In genomic region chr1:85819695-85820094, GRCm38 (mm10) we compare ENCODE assay signal across 28 mouse cellular contexts. TPM values are rescaled to one million over a fixed set of nuclear protein-coding genes. Genes with fewer than 3 reads are reported as not detected.
DNase-seq lines count a peak whose midpoint lies in the region; ATAC-seq and TF ChIP-seq lines count a peak whose summit lies in the region.
"Had no signal": no experiment of that assay in that cellular context is flagged by ENCODE, and none has a peak within 500 bp of the region (broad histone marks: within the 10 kb centered on the region; RNA-seq: fewer than 3 reads in every experiment).

No protein-coding gene starts in this region.

- no peaks in the 10 kb centered on the region for H3K4me1 ChIP-seq in kidney, adult 2 months (ENCODE audit: control insufficient read depth, insufficient read depth, low read length)
- no peaks in the 10 kb centered on the region for H3K4me1 ChIP-seq in midbrain, postnatal 0 days (ENCODE audit: insufficient read depth, low read length)
- H3K4me1 ChIP-seq in midbrain, embryonic 11.5 days (ENCODE audit: control insufficient read depth, insufficient read depth, low read length): no peaks in the 10 kb centered on the region
- H3K4me1 ChIP-seq: embryonic facial prominence, embryonic 12.5 days; forebrain, embryonic 12.5 days; hindbrain, embryonic 15.5 days; intestine, embryonic 15.5 days; kidney, embryonic 15.5 days; limb, embryonic 10.5 days; midbrain, embryonic 15.5 days had no signal

- H3K9ac ChIP-seq in midbrain, postnatal 0 days (replicated peaks; ENCODE audit: low read length, poor library complexity, severe bottlenecking): no peak overlapping the region
- H3K9ac ChIP-seq in midbrain, embryonic 11.5 days (ENCODE audit: low read length): no peak overlapping the region
- H3K9ac ChIP-seq: embryonic facial prominence, embryonic 12.5 days; forebrain, embryonic 12.5 days; hindbrain, embryonic 15.5 days; intestine, embryonic 15.5 days; kidney, embryonic 15.5 days; midbrain, embryonic 15.5 days had no signal

- TF ChIP-seq POLR2A in kidney, adult 2 months (IDR thresholded peaks at IDR 0.05; ENCODE audit: low read depth, low read length): no peak

- no peaks in the 10 kb centered on the region for H3K9me3 ChIP-seq in midbrain, postnatal 0 days (ENCODE audit: low read length)
- H3K9me3 ChIP-seq in midbrain, embryonic 11.5 days (ENCODE audit: control insufficient read depth, low read length): no peaks in the 10 kb centered on the region
- H3K9me3 ChIP-seq: embryonic facial prominence, embryonic 12.5 days; forebrain, embryonic 12.5 days; G1E; heart, embryonic 10.5 days; hindbrain, embryonic 15.5 days; intestine, embryonic 15.5 days; kidney, embryonic 15.5 days; limb, embryonic 10.5 days; megakaryocyte, embryonic 14.5 days; midbrain, embryonic 15.5 days had no signal

- no peak for ATAC-seq in midbrain, postnatal 0 days (ENCODE audit: low FRiP score)
- no peak for ATAC-seq in midbrain, embryonic 11.5 days (ENCODE audit: low FRiP score)
- ATAC-seq: intestine, embryonic 15.5 days; midbrain, embryonic 15.5 days had no signal

- H3K4me2 ChIP-seq in midbrain, postnatal 0 days (ENCODE audit: low read depth, low read length, poor library complexity, severe bottlenecking): no peak overlapping the region
- no peak overlapping the region for H3K4me2 ChIP-seq in midbrain, embryonic 11.5 days
- H3K4me2 ChIP-seq: embryonic facial prominence, embryonic 12.5 days; forebrain, embryonic 12.5 days; hindbrain, embryonic 15.5 days; intestine, embryonic 15.5 days; kidney, embryonic 15.5 days; midbrain, embryonic 15.5 days had no signal

- H3K27ac ChIP-seq in kidney, adult 2 months (ENCODE audit: insufficient read depth, low read depth, low read length): no peak overlapping the region
- no peak overlapping the region for H3K27ac ChIP-seq in midbrain, postnatal 0 days (ENCODE audit: low read depth, low read length)
- H3K27ac ChIP-seq in midbrain, embryonic 11.5 days (ENCODE audit: low read depth, low read length): no peak overlapping the region
- H3K27ac ChIP-seq: embryonic facial prominence, embryonic 12.5 days; forebrain, embryonic 12.5 days; heart, embryonic 10.5 days; hindbrain, embryonic 15.5 days; intestine, embryonic 15.5 days; kidney, embryonic 15.5 days; limb, embryonic 10.5 days; midbrain, embryonic 15.5 days had no signal

- WGBS in kidney, adult 2 months: 100% methylated on average over 1 of the region's 1 CpGs
- WGBS in midbrain, postnatal 0 days: 100% methylated on average over 1 of the region's 1 CpGs
- 90% methylated on average over 1 of the region's 1 CpGs for WGBS in midbrain, embryonic 11.5 days

- DNase-seq in kidney, adult 2 months: no peak
- DNase-seq in kidney, postnatal 25 days: no peak
- DNase-seq in midbrain, postnatal 0 days (ENCODE audit: low spot score): no peak
- DNase-seq in midbrain, embryonic 11.5 days (ENCODE audit: low spot score, missing footprints): no peak
- DNase-seq in R1 (ENCODE audit: low read depth, low spot score): peak; percentile 55
- no peak for DNase-seq in cerebellum, postnatal 10 days
- no peak for DNase-seq in cerebellum, postnatal 14 days
- DNase-seq: adrenal gland, postnatal 14 days; cerebellum, adult 9-11 months; gastrocnemius, postnatal 10 days; heart, postnatal 4 days; kidney, postnatal 4 days; layer of hippocampus, adult 9-11 months; liver; lung, postnatal 36 days; right cerebral cortex, postnatal 4 days; thymus, postnatal 36 days had no signal

- TF ChIP-seq CTCF in kidney, adult 2 months (conservative IDR thresholded peaks at IDR 0.05; ENCODE audit: insufficient read depth, insufficient read length, low read depth, low read length): peak; percentile 21; the same call in 1 of the 2 replicates
- TF ChIP-seq CTCF in midbrain, postnatal 0 days (IDR thresholded peaks at IDR 0.05): peak; percentile 19; the same call in 1 of the 2 replicates

- no peaks in the 10 kb centered on the region for H3K27me3 ChIP-seq in kidney, adult 2 months (replicated peaks; ENCODE audit: control insufficient read depth, insufficient read depth, low read length)
- no peaks in the 10 kb centered on the region for H3K27me3 ChIP-seq in midbrain, postnatal 0 days (ENCODE audit: insufficient read depth, low read length)
- H3K27me3 ChIP-seq in midbrain, embryonic 11.5 days (ENCODE audit: control insufficient read depth, insufficient read depth, low read length): no peaks in the 10 kb centered on the region
- H3K27me3 ChIP-seq: embryonic facial prominence, embryonic 12.5 days; forebrain, embryonic 12.5 days; hindbrain, embryonic 15.5 days; intestine, embryonic 15.5 days; kidney, embryonic 15.5 days; megakaryocyte, embryonic 14.5 days; midbrain, embryonic 15.5 days had no signal

- H3K36me3 ChIP-seq in kidney, adult 2 months (ENCODE audit: control insufficient read depth, insufficient read depth, low read length): peaks cover 10% of the 10 kb centered on the region
- peaks cover 3% of the 10 kb centered on the region; the same call in 1 of the 2 replicates for H3K36me3 ChIP-seq in midbrain, postnatal 0 days (ENCODE audit: insufficient read depth, low read length)
- H3K36me3 ChIP-seq in midbrain, embryonic 11.5 days (ENCODE audit: control insufficient read depth, insufficient read depth, low read length): peaks cover 4% of the 10 kb centered on the region

- no peak overlapping the region for H3K4me3 ChIP-seq in kidney, adult 2 months (ENCODE audit: insufficient read depth, low read depth, low read length)
- no peak overlapping the region for H3K4me3 ChIP-seq in midbrain, postnatal 0 days (ENCODE audit: low read depth, low read length)
- no peak overlapping the region for H3K4me3 ChIP-seq in midbrain, embryonic 11.5 days (ENCODE audit: low read depth, low read length)
- H3K4me3 ChIP-seq: embryonic facial prominence, embryonic 12.5 days; forebrain, embryonic 12.5 days; heart, embryonic 10.5 days; hindbrain, embryonic 15.5 days; intestine, embryonic 15.5 days; kidney, embryonic 15.5 days; limb, embryonic 10.5 days; megakaryocyte, embryonic 14.5 days; midbrain, embryonic 15.5 days; myocyte had no signal

RNA-seq across cellular contexts. Expression of gene Cab39, which starts 26.5 kb away (rescaled TPM):
- polyA plus RNA-seq in kidney, adult 2 months (2012; rRNA removed): 38.1 and 41.8 TPM in 2 replicates
- 167 and 185 TPM in 2 replicates for total RNA-seq in midbrain, postnatal 0 days (2014; rRNA removed)
- polyA plus RNA-seq in midbrain, postnatal 0 days (2015; fragmentation: Nextera tagmentation; extraction: Ambion mirVana): 40.3 and 45.9 TPM in 2 replicates
- 68.0 and 69.0 TPM in 2 replicates for polyA plus RNA-seq in midbrain, embryonic 11.5 days (2014; fragmentation: Nextera tagmentation; extraction: Ambion mirVana)

RNA-seq across cellular contexts. Expression of gene A630001G21Rik, which starts 41.3 kb away (rescaled TPM):
- 1.2 and 2.5 TPM in 2 replicates for polyA plus RNA-seq in kidney, adult 2 months (2012; rRNA removed)
- total RNA-seq in midbrain, postnatal 0 days (2014; rRNA removed): 0.76 and 1.0 TPM in 2 replicates
- 0.31 and 0.56 TPM in 2 replicates for polyA plus RNA-seq in midbrain, postnatal 0 days (2015; fragmentation: Nextera tagmentation; extraction: Ambion mirVana)
- polyA plus RNA-seq in midbrain, embryonic 11.5 days (2014; fragmentation: Nextera tagmentation; extraction: Ambion mirVana): 1.1 and 1.2 TPM in 2 replicates
- polyA plus RNA-seq: G1E had no signal
